Mouse (Mus musculus): Measurements from ENCODE around the gene Efna1. TPM values are rescaled to one million over a fixed set of nuclear protein-coding genes. Genes with fewer than 3 reads are reported as not detected.
A peak's percentile ranks its signal among the peaks of the same experiment; 100 is the strongest.

The Efna1 gene
- polyA plus RNA-seq, 1 experiment, result 5.3 TPM

DNA sequence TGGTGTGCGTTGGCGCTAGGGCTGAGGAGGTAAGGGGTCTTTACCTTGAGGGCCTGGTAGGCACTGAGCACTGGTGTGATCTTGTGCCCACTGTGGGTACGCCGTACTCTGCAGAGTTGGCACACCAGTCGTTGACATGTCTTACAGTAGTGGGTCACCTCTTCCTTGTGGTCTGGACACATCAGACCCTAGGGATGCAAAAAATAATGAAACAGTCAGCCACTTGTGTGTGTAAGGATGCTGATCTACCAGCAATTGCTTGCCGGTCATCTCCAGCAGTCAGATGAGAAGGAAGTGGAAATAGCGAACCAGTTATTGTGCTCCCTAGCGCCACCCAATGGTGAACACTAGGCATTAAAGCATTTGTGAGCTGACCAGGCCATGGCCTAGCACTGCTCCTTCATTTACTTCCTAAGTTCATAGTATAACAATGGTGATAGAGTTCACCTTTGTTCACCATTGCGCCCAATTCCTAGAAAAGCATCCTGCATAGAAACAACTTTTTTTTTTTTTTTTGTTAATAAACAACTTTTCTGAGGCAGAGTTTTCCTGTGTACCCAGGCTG, 38.5 kb downstream of the Efna1 start:
- H3K4me1 ChIP-seq (ENCODE audit: control insufficient read depth, insufficient read depth, insufficient read length), result peaks cover 21% of the 10 kb centered on the region; the same call in 1 of the 2 replicates
- 67% methylated on average over 9 of the region's 9 CpGs for WGBS
- DNase-seq (ENCODE audit: low read depth in 1 of 2, low spot score in 2 of 2), result peak in 1 of 2 experiments; percentile 69
- H3K27ac ChIP-seq (ENCODE audit: insufficient read depth, low read length), result no peak overlapping the region
- TF ChIP-seq POLR2A (IDR thresholded peaks at IDR 0.05; ENCODE audit: low read depth, low read length), result no peak
- peak; percentile 46; the same call in 1 of the 2 replicates for TF ChIP-seq CTCF (IDR thresholded peaks at IDR 0.05; ENCODE audit: extremely low read depth, insufficient read depth, insufficient read length, insufficient replicate concordance)
- H3K4me3 ChIP-seq (ENCODE audit: extremely low read depth, insufficient read depth, insufficient read length), result no peak overlapping the region
- H3K36me3 ChIP-seq (ENCODE audit: control insufficient read depth, insufficient read depth, low read length), result no peaks in the 10 kb centered on the region
- no peaks in the 10 kb centered on the region for H3K27me3 ChIP-seq (ENCODE audit: control insufficient read depth, insufficient read depth, low read length)

DNA sequence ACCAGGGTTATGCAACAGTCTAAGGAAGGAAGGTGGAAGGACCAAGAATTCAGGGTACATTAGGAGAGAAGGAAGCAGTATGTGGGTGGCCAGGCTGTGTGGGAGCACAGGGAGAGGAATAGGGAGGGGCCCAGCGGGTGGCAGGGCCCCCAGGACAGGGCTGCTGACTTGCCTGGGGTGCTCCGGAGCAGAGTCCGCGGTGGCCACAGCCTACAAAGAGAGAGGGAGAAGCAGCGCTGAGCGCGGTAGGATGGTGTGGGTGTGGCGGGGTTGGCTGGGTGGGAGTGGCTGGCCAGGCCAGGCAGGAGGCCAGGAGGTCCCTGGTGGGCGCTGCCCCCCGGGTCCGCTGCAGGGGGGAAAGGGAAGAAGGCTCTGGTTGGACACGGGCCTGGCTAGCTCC, 42.4 kb downstream of the Efna1 start:
- TF ChIP-seq CTCF (IDR thresholded peaks at IDR 0.05; ENCODE audit: extremely low read depth, insufficient read depth, insufficient read length, insufficient replicate concordance), result no peak
- no peak for DNase-seq (ENCODE audit: low read depth in 1 of 2, low spot score in 2 of 2)
- no peaks in the 10 kb centered on the region for H3K36me3 ChIP-seq (ENCODE audit: control insufficient read depth, insufficient read depth, low read length)
- H3K4me3 ChIP-seq (ENCODE audit: extremely low read depth, insufficient read depth, insufficient read length), result no peak overlapping the region
- H3K27ac ChIP-seq (ENCODE audit: insufficient read depth, low read length), result no peak overlapping the region
- H3K4me1 ChIP-seq (ENCODE audit: control insufficient read depth, insufficient read depth, insufficient read length), result peaks cover 17% of the 10 kb centered on the region
- no peaks in the 10 kb centered on the region for H3K27me3 ChIP-seq (ENCODE audit: control insufficient read depth, insufficient read depth, low read length)
- 75% methylated on average over 5 of the region's 12 CpGs for WGBS

DNA sequence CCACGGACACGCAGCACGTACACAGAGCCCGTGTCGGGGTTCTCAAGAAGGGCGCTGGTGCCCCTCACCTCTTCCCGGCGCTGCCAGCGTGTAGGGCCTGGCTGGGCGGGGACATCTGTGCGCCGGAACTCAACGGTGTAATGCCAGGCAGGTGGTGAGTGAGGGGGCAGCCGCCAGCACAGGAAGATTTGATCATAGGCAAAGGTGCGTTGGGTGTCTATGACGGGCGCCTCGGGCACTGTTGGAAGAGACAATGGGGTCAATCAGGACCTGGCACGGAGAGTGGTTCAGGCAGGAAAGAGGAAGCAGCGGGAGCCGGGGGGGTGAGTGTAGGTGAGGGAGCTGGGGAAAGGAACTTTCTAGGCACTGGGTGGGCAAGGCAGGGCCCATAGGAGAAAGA, 43.3 kb downstream of the Efna1 start:
- Histone ChIP-seq H3K36me3 (ENCODE audit: control insufficient read depth, insufficient read depth, low read length) (no peaks in the 10 kb centered on the region), H3K4me3 (ENCODE audit: extremely low read depth, insufficient read depth, insufficient read length) (no peak overlapping the region), H3K27ac (ENCODE audit: insufficient read depth, low read length) (no peak overlapping the region), H3K27me3 (ENCODE audit: control insufficient read depth, insufficient read depth, low read length) (no peaks in the 10 kb centered on the region), H3K4me1 (ENCODE audit: control insufficient read depth, insufficient read depth, insufficient read length) (peaks cover 21% of the 10 kb centered on the region)
- WGBS, result 89% methylated on average over 21 of the region's 21 CpGs
- no peak for TF ChIP-seq CTCF (IDR thresholded peaks at IDR 0.05; ENCODE audit: extremely low read depth, insufficient read depth, insufficient read length, insufficient replicate concordance)
- no peak for TF ChIP-seq POLR2A (IDR thresholded peaks at IDR 0.05; ENCODE audit: low read depth, low read length)
- no peak for DNase-seq (ENCODE audit: low read depth in 1 of 2, low spot score in 2 of 2)

DNA sequence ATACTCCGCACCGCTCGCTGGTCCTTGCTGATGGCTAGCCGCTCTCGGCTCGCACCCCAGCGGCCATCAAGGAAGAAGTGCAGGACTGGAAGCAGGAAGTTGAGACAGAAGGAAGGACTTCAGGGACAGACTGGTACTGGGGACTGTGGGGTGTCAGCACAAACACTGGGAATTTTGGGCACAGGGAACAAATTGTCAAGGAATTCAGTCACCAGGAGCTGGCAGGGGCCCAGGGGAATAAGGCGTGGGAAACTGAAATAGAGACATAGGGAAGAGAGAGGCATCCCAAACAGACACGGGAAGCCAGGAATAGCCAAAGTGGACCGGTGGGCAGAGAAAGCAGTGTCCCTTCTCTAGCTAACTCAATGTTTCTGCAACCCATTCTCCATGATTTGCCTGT, 44.4 kb downstream of the Efna1 start:
- TF ChIP-seq POLR2A (IDR thresholded peaks at IDR 0.05; ENCODE audit: low read depth, low read length), result no peak
- Histone ChIP-seq H3K27ac (ENCODE audit: insufficient read depth, low read length) (no peak overlapping the region), H3K27me3 (ENCODE audit: control insufficient read depth, insufficient read depth, low read length) (no peaks in the 10 kb centered on the region), H3K4me1 (ENCODE audit: control insufficient read depth, insufficient read depth, insufficient read length) (peaks cover 25% of the 10 kb centered on the region), H3K4me3 (ENCODE audit: extremely low read depth, insufficient read depth, insufficient read length) (no peak overlapping the region), H3K36me3 (ENCODE audit: control insufficient read depth, insufficient read depth, low read length) (no peaks in the 10 kb centered on the region)
- no peak for DNase-seq (ENCODE audit: low read depth in 1 of 2, low spot score in 2 of 2)
- 95% methylated on average over 10 of the region's 10 CpGs for WGBS

DNA sequence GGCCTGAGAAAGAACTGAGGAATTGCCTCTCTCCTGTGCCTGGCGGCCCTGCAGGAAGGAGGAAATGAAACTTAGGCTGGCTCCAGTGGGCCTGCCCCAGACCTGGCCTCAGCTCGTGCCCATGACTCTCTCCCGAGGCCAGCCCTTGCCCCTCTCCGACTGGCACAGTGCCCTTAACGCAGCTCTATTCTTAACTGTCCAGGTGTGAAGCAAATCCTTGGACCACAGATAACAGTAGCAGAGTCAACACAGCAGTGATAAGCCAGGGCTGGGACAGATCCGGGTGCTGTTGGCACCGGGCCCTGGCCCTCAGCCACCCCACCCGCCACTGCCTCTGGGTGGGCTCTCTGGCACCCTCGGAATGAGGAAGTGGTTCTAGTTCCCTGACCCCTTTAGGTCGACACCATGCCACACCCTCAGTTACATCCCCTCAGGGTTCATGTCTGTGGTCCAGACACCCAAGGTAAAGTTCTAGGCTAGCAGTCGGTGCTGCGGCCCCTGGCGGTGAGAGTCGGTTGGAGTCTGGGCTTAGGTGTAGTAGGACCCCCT, 47.3 kb downstream of the Efna1 start:
- no peaks in the 10 kb centered on the region for H3K36me3 ChIP-seq (ENCODE audit: control insufficient read depth, insufficient read depth, low read length)
- peak overlapping the region; percentile 59 for H3K27ac ChIP-seq (ENCODE audit: insufficient read depth, low read length)
- peaks cover 28% of the 10 kb centered on the region for H3K4me1 ChIP-seq (ENCODE audit: control insufficient read depth, insufficient read depth, insufficient read length)
- no peak overlapping the region for H3K4me3 ChIP-seq (ENCODE audit: extremely low read depth, insufficient read depth, insufficient read length)
- 13% methylated on average over 14 of the region's 14 CpGs for WGBS
- TF ChIP-seq CTCF (IDR thresholded peaks at IDR 0.05; ENCODE audit: extremely low read depth, insufficient read depth, insufficient read length, insufficient replicate concordance), result no peak
- no peak for TF ChIP-seq POLR2A (IDR thresholded peaks at IDR 0.05; ENCODE audit: low read depth, low read length)
- peak in 1 of 2 experiments; percentile 50 for DNase-seq (ENCODE audit: low read depth in 1 of 2, low spot score in 2 of 2)
- no peaks in the 10 kb centered on the region for H3K27me3 ChIP-seq (ENCODE audit: control insufficient read depth, insufficient read depth, low read length)

DNA sequence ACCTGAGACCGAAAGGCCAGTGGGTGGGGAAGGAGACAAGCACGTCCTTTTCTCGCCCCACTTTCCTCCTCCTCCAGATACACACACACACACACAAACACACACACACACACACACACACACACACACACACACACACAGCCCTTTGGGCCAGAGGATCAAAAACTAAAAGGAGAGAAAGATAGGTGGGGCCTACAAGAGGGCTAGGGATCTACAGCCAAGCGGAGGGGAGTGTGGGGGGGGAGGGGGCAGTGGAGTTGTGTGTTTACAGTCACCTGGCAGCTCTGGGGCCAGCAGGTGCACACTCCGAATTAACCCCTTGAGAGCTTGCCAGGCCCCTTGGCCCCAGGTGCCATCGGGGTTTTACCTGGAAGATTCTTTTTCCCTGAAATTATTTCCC, 48.3 kb downstream of the Efna1 start:
- TF ChIP-seq POLR2A (IDR thresholded peaks at IDR 0.05; ENCODE audit: low read depth, low read length) (no peak), CTCF (IDR thresholded peaks at IDR 0.05; ENCODE audit: extremely low read depth, insufficient read depth, insufficient read length, insufficient replicate concordance) (no peak)
- 95% methylated on average over 6 of the region's 6 CpGs for WGBS
- H3K4me1 ChIP-seq (ENCODE audit: control insufficient read depth, insufficient read depth, insufficient read length), result peaks cover 28% of the 10 kb centered on the region
- no peaks in the 10 kb centered on the region for H3K36me3 ChIP-seq (ENCODE audit: control insufficient read depth, insufficient read depth, low read length)
- H3K27me3 ChIP-seq (ENCODE audit: control insufficient read depth, insufficient read depth, low read length), result no peaks in the 10 kb centered on the region
- no peak overlapping the region for H3K4me3 ChIP-seq (ENCODE audit: extremely low read depth, insufficient read depth, insufficient read length)
- H3K27ac ChIP-seq (ENCODE audit: insufficient read depth, low read length), result no peak overlapping the region
- no peak for DNase-seq (ENCODE audit: low read depth in 1 of 2, low spot score in 2 of 2)

DNA sequence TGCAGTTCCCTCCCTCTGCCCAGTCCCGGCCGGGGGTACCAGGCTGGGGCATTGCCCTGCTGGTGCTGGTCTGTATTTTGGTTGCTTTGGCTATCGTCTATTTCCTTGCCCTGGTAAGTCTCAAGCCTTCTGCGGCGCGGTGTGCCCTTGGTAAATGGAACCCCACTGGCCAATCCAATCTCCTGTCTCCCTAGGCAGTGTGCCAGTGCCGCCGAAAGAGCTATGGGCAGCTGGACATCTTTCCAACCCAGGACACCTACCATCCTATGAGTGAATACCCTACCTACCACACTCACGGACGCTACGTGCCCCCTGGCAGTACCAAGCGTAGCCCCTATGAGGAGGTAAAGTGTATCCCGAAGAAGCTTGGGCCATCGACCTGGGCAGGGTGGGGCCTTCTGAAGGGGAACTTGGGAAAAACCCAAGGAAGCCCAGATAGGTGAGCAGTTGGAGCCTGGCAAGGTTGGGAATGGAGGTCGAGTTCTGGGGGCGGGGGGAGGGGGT, 49.1 kb downstream of the Efna1 start:
- WGBS, result 69% methylated on average over 16 of the region's 16 CpGs
- peaks cover 5% of the 10 kb centered on the region; the same call in 1 of the 2 replicates for H3K27me3 ChIP-seq (ENCODE audit: control insufficient read depth, insufficient read depth, low read length)
- peaks cover 35% of the 10 kb centered on the region for H3K4me1 ChIP-seq (ENCODE audit: control insufficient read depth, insufficient read depth, insufficient read length)

More for the DNA sequence above, 49.1 kb downstream of the Efna1 start:
- no peak for DNase-seq (ENCODE audit: low read depth in 1 of 2, low spot score in 2 of 2)
- TF ChIP-seq CTCF (IDR thresholded peaks at IDR 0.05; ENCODE audit: extremely low read depth, insufficient read depth, insufficient read length, insufficient replicate concordance) (no peak), POLR2A (IDR thresholded peaks at IDR 0.05; ENCODE audit: low read depth, low read length) (no peak)
- no peak overlapping the region for H3K4me3 ChIP-seq (ENCODE audit: extremely low read depth, insufficient read depth, insufficient read length)
- H3K27ac ChIP-seq (ENCODE audit: insufficient read depth, low read length), result no peak overlapping the region
- H3K36me3 ChIP-seq (ENCODE audit: control insufficient read depth, insufficient read depth, low read length), result no peaks in the 10 kb centered on the region
